16 mouse cellular contexts compared by ENCODE assay signal in genomic region chr4:44224141-44224540, GRCm38 (mm10). TPM values are rescaled to one million over a fixed set of nuclear protein-coding genes. Genes with fewer than 3 reads are reported as not detected.
A peak's percentile ranks its signal among the peaks of the same experiment; 100 is the strongest.
DNase-seq lines count a peak whose midpoint lies in the region; ATAC-seq lines count a peak whose summit lies in the region.
"Had no signal": no experiment of that assay in that cellular context is flagged by ENCODE, and none has a peak within 500 bp of the region (broad histone marks: within the 10 kb centered on the region; RNA-seq: fewer than 3 reads in every experiment).

No protein-coding gene starts in this region.

- 0 out of 2 replicates have a peak overlapping the region, but pooled peaks have one; percentile 8 for H3K4me2 ChIP-seq in forebrain, embryonic 12.5 days
- H3K4me2 ChIP-seq in limb, embryonic 15.5 days: no peak overlapping the region
- H3K4me2 ChIP-seq: hindbrain, embryonic 15.5 days; liver, embryonic 11.5 days had no signal

- H3K27ac ChIP-seq in forebrain, embryonic 12.5 days: peak overlapping the region; percentile 38; the same call in 1 of the 2 replicates
- peak overlapping the region; percentile 17; the same call in 1 of the 2 replicates for H3K27ac ChIP-seq in limb, embryonic 15.5 days
- H3K27ac ChIP-seq: heart, embryonic 10.5 days; hindbrain, embryonic 15.5 days had no signal

- no peak overlapping the region for H3K4me3 ChIP-seq in forebrain, embryonic 12.5 days (replicated peaks)
- H3K4me3 ChIP-seq in limb, embryonic 15.5 days: no peak overlapping the region
- H3K4me3 ChIP-seq: heart, embryonic 10.5 days; hindbrain, embryonic 15.5 days; myocyte had no signal

- 0 out of 2 replicates have a peak, but pooled peaks have one; percentile 30 for ATAC-seq in forebrain, embryonic 12.5 days (ENCODE audit: low FRiP score)
- no peak for ATAC-seq in limb, embryonic 15.5 days (ENCODE audit: insufficient number of reproducible peaks, low FRiP score, low TSS enrichment, low read depth)
- ATAC-seq: Patski had no signal

- peak; percentile 21 for DNase-seq in layer of hippocampus, adult 9-11 months
- DNase-seq in layer of hippocampus, postnatal 25 days (ENCODE audit: extremely low spot score in 1 of 2, low spot score in 1 of 2): no peak
- DNase-seq in ZHBTc4 (ENCODE audit: low read depth, low spot score): peak; percentile 40
- DNase-seq in thymus, postnatal 4 days: no peak
- DNase-seq in cerebellum, adult 8-10 months: no peak
- no peak for DNase-seq in right cerebral cortex, postnatal 10 days (ENCODE audit: low spot score in 2 of 2)
- DNase-seq: adrenal gland, postnatal 25 days; cerebellum, adult 18-20 months; lung, postnatal 10 days had no signal

- no peak overlapping the region for H3K9ac ChIP-seq in forebrain, embryonic 12.5 days
- no peak overlapping the region for H3K9ac ChIP-seq in limb, embryonic 15.5 days
- H3K9ac ChIP-seq: hindbrain, embryonic 15.5 days had no signal

- 18% methylated on average over 9 of the region's 9 CpGs for WGBS in forebrain, embryonic 12.5 days
- WGBS in limb, embryonic 15.5 days: 41% methylated on average over 9 of the region's 9 CpGs

- no peaks in the 10 kb centered on the region for H3K9me3 ChIP-seq in forebrain, embryonic 12.5 days
- no peaks in the 10 kb centered on the region for H3K9me3 ChIP-seq in limb, embryonic 15.5 days
- H3K9me3 ChIP-seq: heart, embryonic 10.5 days; hindbrain, embryonic 15.5 days had no signal

- peaks cover 40% of the 10 kb centered on the region for H3K4me1 ChIP-seq in forebrain, embryonic 12.5 days
- H3K4me1 ChIP-seq in limb, embryonic 15.5 days: peaks cover 12% of the 10 kb centered on the region; the same call in 1 of the 2 replicates
- H3K4me1 ChIP-seq: heart, embryonic 10.5 days had no signal

- H3K36me3 ChIP-seq in forebrain, embryonic 12.5 days (replicated peaks): no peaks in the 10 kb centered on the region
- H3K36me3 ChIP-seq in limb, embryonic 15.5 days: no peaks in the 10 kb centered on the region
- H3K36me3 ChIP-seq: heart, embryonic 10.5 days; hindbrain, embryonic 15.5 days had no signal

- no peaks in the 10 kb centered on the region for H3K27me3 ChIP-seq in forebrain, embryonic 12.5 days
- no peaks in the 10 kb centered on the region for H3K27me3 ChIP-seq in limb, embryonic 15.5 days
- H3K27me3 ChIP-seq: hindbrain, embryonic 15.5 days; Patski had no signal

RNA-seq across cellular contexts. Expression of gene Rnf38, which starts 9.4 kb away (rescaled TPM):
- 10 to 100 TPM; 43.5 to 61.7 TPM for total RNA-seq in layer of hippocampus, postnatal 25 days (2021)
- polyA plus RNA-seq in forebrain, embryonic 12.5 days (2016; fragmentation: Nextera tagmentation; extraction: Ambion mirVana): 64.7 and 66.7 TPM in 2 replicates
- polyA plus RNA-seq in limb, embryonic 15.5 days (2015; fragmentation: Nextera tagmentation; extraction: Ambion mirVana): 12.1 and 15.6 TPM in 2 replicates

Comparison
In these comparisons a context has a peak if more than half of its experiments do, and no peak if none do; other contexts are left out.
1. DNase-seq: peak in layer of hippocampus, adult 9-11 months (single experiment) and ZHBTc4 (single experiment); none in layer of hippocampus, postnatal 25 days (0 of 2), thymus, postnatal 4 days (single experiment), cerebellum, adult 8-10 months (single experiment) and right cerebral cortex, postnatal 10 days (0 of 2).